Mouse (Mus musculus): Measurements from ENCODE around the gene Rapgef4. TPM values are rescaled to one million over a fixed set of nuclear protein-coding genes. Genes with fewer than 3 reads are reported as not detected.

The Rapgef4 gene
- polyA plus RNA-seq, 1 experiment from 2014 or later: 2.1 TPM

DNA sequence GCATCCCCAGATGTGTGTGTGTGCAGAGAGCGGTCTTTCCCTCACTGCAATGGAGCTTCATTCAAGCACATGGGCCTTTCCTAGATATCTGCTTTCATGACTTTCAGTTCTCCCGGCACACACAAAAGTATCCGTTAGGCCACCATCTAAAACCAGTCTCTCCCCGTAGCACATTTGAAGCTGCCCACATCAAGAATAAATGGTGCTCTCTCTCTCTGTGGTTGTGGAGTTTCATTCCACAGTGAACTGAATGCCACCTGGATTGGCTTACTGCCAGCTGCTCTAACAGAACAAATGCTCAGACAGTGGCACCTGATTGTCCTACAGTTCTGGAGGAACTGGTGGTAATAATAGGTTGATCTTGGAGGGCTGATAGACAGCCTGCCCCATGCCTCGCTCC is 224.8 kb downstream of the Rapgef4 start:
- 92% methylated on average over 5 of the region's 5 CpGs for WGBS
- no peak overlapping the region for H3K27ac ChIP-seq
- H3K4me3 ChIP-seq: no peak overlapping the region
- H3K9me3 ChIP-seq: no peaks in the 10 kb centered on the region
- peaks cover 28% of the 10 kb centered on the region for H3K4me1 ChIP-seq
- no peak for DNase-seq (ENCODE audit: extremely low spot score, low spot score)
- peaks cover 5% of the 10 kb centered on the region; the same call in 1 of the 2 replicates for H3K27me3 ChIP-seq (ENCODE audit: poor library complexity, severe bottlenecking)
- H3K36me3 ChIP-seq (replicated peaks): no peaks in the 10 kb centered on the region

DNA sequence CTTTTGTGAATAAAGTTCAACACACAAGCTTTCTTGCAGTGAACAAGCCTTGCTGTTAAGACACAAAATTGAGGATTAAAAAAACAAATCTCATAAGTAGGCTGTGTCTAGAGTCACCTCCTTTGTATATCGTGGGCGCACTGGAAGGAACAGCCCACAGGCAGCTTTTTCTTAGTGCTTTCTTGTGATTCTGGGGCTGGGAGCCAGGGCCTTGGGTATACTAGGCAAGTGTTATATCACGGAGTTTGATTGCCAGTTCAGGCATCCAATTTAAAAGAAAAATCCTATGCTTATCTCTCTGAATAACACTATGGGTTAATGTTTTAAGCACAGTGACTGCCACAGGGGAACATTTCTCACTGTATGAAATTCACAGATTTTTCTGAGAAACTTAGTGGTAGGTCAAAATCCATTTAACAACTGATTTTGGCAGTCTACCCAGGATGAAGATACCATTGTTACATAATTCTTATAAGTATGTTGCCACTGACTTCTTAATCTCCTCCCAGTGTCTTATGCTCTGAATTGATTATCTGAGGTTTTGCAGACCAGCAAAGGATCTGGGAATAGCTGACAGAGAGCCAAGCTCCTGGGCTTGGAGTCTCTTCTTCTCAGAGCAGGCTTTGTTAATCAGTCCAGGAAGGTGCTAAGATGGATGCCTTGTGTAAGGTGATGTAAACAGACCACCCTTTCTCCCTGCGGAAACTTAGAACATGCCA is 225.6 kb downstream of the Rapgef4 start:
- Histone ChIP-seq H3K27me3 (ENCODE audit: poor library complexity, severe bottlenecking) (peaks cover 5% of the 10 kb centered on the region; the same call in 1 of the 2 replicates), H3K4me3 (no peak overlapping the region), H3K9me3 (no peaks in the 10 kb centered on the region), H3K27ac (no peak overlapping the region), H3K36me3 (replicated peaks) (no peaks in the 10 kb centered on the region), H3K4me1 (peaks cover 20% of the 10 kb centered on the region)
- WGBS: 91% methylated on average over 4 of the region's 4 CpGs
- DNase-seq (ENCODE audit: extremely low spot score, low spot score): no peak

DNA sequence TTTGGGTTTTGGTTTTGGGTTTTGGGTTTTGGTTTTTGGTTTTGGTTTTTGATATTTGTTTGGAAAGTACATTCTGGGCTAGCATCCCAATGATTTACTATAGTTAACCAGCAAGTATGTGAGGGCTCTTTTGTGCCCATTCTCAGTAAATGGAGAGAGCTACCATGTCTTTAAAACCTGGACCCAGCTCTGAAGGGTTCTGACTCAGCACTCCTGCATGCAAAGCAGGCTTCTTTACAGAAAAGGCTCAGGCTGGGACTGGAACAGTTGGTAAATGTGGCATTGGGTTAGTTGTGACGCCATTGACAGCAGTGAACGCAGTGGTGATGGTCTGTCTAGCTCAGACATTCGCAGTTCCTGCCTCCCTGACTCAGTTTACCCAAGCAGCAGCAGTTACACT is 236.3 kb downstream of the Rapgef4 start:
- no peaks in the 10 kb centered on the region for H3K27me3 ChIP-seq (ENCODE audit: poor library complexity, severe bottlenecking)
- WGBS: 81% methylated on average over 3 of the region's 3 CpGs
- DNase-seq (ENCODE audit: extremely low spot score, low spot score): no peak

DNA sequence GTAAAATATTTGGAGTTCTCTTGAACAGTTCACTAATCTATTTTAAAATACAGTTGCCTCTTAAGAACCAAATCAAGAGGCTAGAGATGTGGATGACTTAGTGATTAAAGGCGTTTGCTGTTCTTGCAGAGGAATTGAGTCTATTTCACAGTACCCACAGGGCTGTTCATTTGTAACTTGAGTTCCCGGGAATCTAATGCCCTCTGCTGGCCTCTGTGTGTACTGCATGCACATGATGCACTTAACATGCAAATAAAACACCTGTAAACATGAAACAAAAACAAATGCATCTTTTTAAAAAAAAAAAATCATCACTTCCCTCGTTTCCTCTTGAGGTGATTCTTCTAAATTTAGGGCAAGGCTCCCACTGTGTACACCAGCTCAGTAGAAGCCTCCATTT is 238.9 kb downstream of the Rapgef4 start:
- Histone ChIP-seq H3K27me3 (ENCODE audit: poor library complexity, severe bottlenecking) (no peaks in the 10 kb centered on the region), H3K9me3 (no peaks in the 10 kb centered on the region), H3K36me3 (replicated peaks) (no peaks in the 10 kb centered on the region), H3K4me3 (no peak overlapping the region), H3K4me1 (peaks cover 6% of the 10 kb centered on the region), H3K27ac (no peak overlapping the region)
- DNase-seq (ENCODE audit: extremely low spot score, low spot score): peak; percentile 53
- WGBS: 33% methylated on average over 3 of the region's 3 CpGs

More for the DNA sequence above, 236.3 kb downstream of the Rapgef4 start:
- no peak overlapping the region for H3K4me3 ChIP-seq
- H3K27ac ChIP-seq: no peak overlapping the region
- no peaks in the 10 kb centered on the region for H3K36me3 ChIP-seq (replicated peaks)
- no peaks in the 10 kb centered on the region for H3K9me3 ChIP-seq
- peaks cover 6% of the 10 kb centered on the region for H3K4me1 ChIP-seq

DNA sequence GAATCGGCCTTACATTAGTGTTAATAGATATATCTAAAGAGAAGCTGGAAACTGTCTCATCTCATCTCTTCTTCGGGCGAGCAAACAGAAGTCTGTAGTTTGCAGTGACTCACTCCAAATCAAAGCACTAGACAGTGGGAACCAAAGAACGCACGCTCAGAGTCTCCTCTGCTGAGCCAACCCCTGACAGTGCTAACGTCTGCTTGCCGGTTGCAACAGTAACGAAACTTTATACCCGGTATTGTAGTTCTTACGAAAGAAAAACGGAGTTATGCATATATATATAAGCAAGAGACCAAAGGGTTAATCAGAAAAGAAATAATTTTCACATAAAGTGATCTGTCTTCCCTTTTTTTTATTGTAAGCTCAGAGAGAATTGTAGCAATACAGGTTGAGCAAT is 240.2 kb downstream of the Rapgef4 start:
- WGBS: 91% methylated on average over 11 of the region's 11 CpGs
- Histone ChIP-seq H3K4me3 (no peak overlapping the region), H3K27me3 (ENCODE audit: poor library complexity, severe bottlenecking) (no peaks in the 10 kb centered on the region), H3K36me3 (replicated peaks) (no peaks in the 10 kb centered on the region), H3K27ac (no peak overlapping the region), H3K9me3 (no peaks in the 10 kb centered on the region), H3K4me1 (no peaks in the 10 kb centered on the region)
- DNase-seq (ENCODE audit: extremely low spot score, low spot score): no peak

DNA sequence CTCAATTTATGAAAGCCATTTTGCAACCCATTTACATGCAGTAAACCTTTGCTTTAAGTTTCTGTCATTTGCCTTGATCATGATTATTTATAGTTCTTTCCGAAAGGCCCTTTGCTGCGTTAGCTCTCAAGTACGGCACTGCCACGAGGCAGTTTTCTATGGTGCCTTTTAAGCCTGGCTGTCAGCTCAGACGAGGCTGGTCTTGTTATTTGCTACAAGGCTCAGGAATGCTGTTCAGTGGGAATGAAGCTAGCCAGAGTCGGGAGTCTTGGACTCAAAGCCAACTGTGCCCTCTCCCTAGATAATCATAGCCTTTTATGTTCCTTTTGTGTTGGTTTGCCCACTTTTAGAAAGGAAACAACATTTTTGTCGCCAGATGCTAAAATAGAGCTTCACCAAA is 240.7 kb downstream of the Rapgef4 start:
- 74% methylated on average over 7 of the region's 7 CpGs for WGBS
- H3K36me3 ChIP-seq (replicated peaks): no peaks in the 10 kb centered on the region
- H3K27ac ChIP-seq: no peak overlapping the region
- no peak overlapping the region for H3K4me3 ChIP-seq
- H3K9me3 ChIP-seq: no peaks in the 10 kb centered on the region
- DNase-seq (ENCODE audit: extremely low spot score, low spot score): no peak
- H3K27me3 ChIP-seq (ENCODE audit: poor library complexity, severe bottlenecking): no peaks in the 10 kb centered on the region
- no peaks in the 10 kb centered on the region for H3K4me1 ChIP-seq

DNA sequence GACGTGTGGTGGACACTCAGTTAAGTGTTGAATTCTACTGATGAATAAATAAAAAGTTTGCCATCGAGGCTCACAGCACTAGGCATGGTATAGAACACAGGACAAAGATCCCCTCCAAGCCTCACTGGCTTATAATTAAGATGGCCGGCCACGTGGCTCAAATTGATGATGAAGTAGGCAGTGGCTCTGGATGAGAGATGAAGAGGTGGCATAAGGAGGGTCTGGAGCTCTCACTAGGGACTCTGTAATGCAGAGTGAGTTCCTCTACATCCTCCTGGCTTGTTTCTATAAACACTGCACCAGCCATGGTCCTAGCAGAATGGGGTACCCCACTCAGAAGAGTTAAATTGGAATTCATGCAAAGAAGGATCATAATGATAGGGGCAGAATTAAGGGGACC is 241.2 kb downstream of the Rapgef4 start:
- no peak for DNase-seq (ENCODE audit: extremely low spot score, low spot score)
- H3K4me1 ChIP-seq: no peaks in the 10 kb centered on the region
- no peaks in the 10 kb centered on the region for H3K9me3 ChIP-seq
- no peak overlapping the region for H3K4me3 ChIP-seq
- H3K36me3 ChIP-seq (replicated peaks): no peaks in the 10 kb centered on the region
- H3K27me3 ChIP-seq (ENCODE audit: poor library complexity, severe bottlenecking): no peaks in the 10 kb centered on the region
- 85% methylated on average over 4 of the region's 4 CpGs for WGBS
- H3K27ac ChIP-seq: no peak overlapping the region

DNA sequence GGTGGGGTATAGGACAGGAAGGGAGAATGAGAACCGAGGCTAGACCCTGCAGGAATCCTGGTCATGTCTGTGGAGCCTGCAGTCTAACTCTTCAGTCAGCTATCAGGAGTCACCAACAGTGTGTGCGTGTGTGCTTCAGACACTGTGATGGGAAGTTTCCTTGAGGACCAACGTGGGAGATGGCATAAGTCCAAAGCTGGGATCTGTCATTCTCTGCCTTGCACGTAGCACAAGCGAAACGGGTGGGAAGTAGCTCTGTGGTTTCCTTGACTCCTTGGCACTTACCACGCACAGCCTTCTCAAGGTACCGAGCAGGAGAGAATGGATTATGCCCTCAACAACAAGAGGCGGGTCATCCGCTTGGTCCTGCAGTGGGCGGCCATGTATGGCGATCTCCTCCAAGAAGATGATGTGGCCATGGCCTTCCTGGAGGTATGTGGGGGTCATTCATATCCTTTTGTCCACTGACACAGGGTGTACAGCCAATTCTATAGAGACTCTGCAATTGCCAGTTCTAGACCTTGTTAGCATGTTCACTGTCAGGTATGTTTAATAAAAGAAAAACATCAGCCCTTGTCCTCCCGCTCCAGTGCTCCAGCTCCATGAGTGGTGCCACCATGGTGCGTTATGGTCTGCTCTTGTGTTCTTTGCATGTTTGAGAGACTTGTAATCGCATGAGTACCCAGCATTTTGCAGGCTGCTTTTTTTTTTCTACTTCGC is 241.9 kb downstream of the Rapgef4 start:
- no peaks in the 10 kb centered on the region for H3K4me1 ChIP-seq
- H3K36me3 ChIP-seq (replicated peaks): no peaks in the 10 kb centered on the region
- no peak for DNase-seq (ENCODE audit: extremely low spot score, low spot score)
- no peak overlapping the region for H3K27ac ChIP-seq
- H3K27me3 ChIP-seq (ENCODE audit: poor library complexity, severe bottlenecking): no peaks in the 10 kb centered on the region
- 93% methylated on average over 16 of the region's 16 CpGs for WGBS
- H3K4me3 ChIP-seq: no peak overlapping the region
- H3K9me3 ChIP-seq: no peaks in the 10 kb centered on the region

DNA sequence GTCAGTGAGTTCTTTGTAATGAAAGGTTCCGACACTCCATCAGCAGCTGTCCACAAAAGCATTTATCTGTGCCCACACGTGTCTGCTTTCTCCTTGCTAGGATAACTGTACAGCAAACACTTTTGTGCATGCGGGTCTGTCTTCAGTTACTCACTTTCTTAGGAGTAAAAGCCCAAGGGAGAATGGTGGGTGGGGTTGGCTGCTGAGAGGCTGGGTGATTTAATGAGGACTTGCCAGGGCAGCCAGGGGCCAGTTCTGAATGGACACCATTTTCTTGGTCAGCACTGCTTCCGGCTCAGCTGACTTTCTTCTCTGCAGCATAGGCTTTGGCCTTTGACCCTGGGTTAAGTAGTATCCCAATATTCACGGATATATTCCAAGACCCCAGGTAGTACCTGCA is 242.4 kb downstream of the Rapgef4 start:
- no peaks in the 10 kb centered on the region for H3K4me1 ChIP-seq
- DNase-seq (ENCODE audit: extremely low spot score, low spot score): no peak
- H3K27me3 ChIP-seq (ENCODE audit: poor library complexity, severe bottlenecking): no peaks in the 10 kb centered on the region
- no peaks in the 10 kb centered on the region for H3K9me3 ChIP-seq
- no peak overlapping the region for H3K27ac ChIP-seq
- H3K36me3 ChIP-seq (replicated peaks): no peaks in the 10 kb centered on the region
- no peak overlapping the region for H3K4me3 ChIP-seq
- WGBS: 75% methylated on average over 5 of the region's 5 CpGs

DNA sequence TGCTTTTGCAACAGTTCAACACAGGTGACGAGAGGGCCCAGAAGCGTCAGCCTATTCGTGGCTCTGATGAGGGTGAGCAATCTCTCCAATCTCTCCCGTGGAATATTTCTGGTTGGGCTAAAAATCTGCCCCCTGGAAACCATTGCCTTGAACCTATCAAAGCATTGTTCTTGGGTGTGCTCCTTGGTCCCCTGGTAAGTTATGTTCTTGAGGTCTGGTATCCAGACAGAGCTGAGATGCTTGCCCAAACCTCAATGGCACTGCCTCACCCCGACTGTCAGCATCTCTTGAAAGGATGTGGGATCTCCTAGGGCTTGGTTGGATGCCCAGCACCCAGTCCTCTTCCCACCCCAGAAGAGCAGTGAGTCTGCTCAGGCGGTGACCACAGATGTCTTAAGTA is 245.0 kb downstream of the Rapgef4 start:
- Histone ChIP-seq H3K36me3 (replicated peaks) (no peaks in the 10 kb centered on the region), H3K9me3 (no peaks in the 10 kb centered on the region), H3K27me3 (ENCODE audit: poor library complexity, severe bottlenecking) (no peaks in the 10 kb centered on the region), H3K4me3 (no peak overlapping the region), H3K27ac (no peak overlapping the region), H3K4me1 (no peaks in the 10 kb centered on the region)
- DNase-seq (ENCODE audit: extremely low spot score, low spot score): no peak
- 93% methylated on average over 6 of the region's 6 CpGs for WGBS

DNA sequence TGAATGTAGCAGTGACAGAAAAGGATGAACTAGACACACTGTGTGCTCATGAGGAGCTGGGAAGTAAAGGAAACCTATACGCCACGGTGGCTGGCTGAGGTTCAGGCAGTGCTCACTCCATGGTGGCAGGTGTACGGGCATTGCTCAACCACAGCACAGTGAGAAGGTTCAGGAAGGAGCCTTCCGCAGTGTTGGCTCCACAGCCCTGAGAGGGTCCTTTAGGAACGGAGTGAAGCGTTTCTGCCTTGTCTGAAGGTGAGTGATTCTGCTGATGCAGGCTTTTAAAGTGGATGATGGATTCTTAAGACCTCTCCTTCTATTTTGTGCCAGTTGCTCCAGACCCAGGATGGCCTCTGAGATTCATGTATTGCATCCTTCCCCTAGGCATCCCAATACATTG is 246.4 kb downstream of the Rapgef4 start:
- H3K4me3 ChIP-seq: no peak overlapping the region
- H3K4me1 ChIP-seq: no peaks in the 10 kb centered on the region
- H3K27ac ChIP-seq: no peak overlapping the region
- 95% methylated on average over 6 of the region's 6 CpGs for WGBS
- no peaks in the 10 kb centered on the region for H3K9me3 ChIP-seq
- no peaks in the 10 kb centered on the region for H3K36me3 ChIP-seq (replicated peaks)
- H3K27me3 ChIP-seq (ENCODE audit: poor library complexity, severe bottlenecking): no peaks in the 10 kb centered on the region
- no peak for DNase-seq (ENCODE audit: extremely low spot score, low spot score)

DNA sequence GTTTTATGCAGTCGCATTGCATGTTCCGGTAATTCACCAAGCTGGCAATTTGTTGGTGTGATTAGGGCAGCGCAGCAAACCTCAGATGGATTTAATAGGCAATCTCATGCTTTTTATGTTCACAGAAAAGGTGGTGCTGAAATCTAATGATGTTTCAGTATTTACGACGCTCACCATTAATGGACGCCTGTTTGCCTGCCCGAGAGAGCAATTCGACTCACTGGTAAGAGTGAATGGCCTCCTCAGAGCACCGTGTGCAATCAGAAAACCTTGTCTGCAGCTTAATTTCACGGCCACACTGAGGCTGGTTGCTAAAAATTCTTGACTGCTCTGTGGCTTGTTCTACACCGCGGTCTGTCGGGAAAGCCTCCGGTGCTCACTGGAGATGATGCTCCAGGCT is 247.8 kb downstream of the Rapgef4 start:
- 90% methylated on average over 14 of the region's 14 CpGs for WGBS
- Histone ChIP-seq H3K4me1 (no peaks in the 10 kb centered on the region), H3K27me3 (ENCODE audit: poor library complexity, severe bottlenecking) (no peaks in the 10 kb centered on the region; the same call in 1 of the 2 replicates), H3K4me3 (no peak overlapping the region), H3K9me3 (no peaks in the 10 kb centered on the region), H3K27ac (no peak overlapping the region), H3K36me3 (replicated peaks) (no peaks in the 10 kb centered on the region)
- DNase-seq (ENCODE audit: extremely low spot score, low spot score): no peak

DNA sequence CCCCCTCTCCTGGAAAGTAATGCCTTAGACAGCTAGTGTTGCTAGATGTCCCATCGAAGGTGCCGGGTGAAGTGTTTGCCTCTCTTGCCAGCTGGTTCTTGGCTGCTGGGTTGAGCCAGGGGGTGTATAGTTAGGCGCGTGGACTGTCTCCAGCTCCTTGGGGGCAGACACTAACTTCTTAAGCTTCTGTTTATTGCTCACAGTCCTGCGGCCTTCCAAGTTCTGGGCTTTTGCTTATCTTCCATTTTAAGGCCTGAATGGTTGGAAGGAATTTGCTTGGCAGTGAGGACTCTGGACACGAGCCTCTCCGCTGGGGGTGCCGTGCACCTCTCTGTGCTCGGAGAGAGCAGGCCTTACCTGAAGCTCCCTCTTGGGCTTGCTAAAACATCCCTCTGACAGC is 249.5 kb downstream of the Rapgef4 start:
- WGBS: 91% methylated on average over 9 of the region's 9 CpGs
- no peaks in the 10 kb centered on the region for H3K36me3 ChIP-seq (replicated peaks)
- H3K9me3 ChIP-seq: no peaks in the 10 kb centered on the region
- no peak for DNase-seq (ENCODE audit: extremely low spot score, low spot score)
- H3K4me3 ChIP-seq: no peak overlapping the region
- H3K4me1 ChIP-seq: peaks cover 8% of the 10 kb centered on the region
- H3K27ac ChIP-seq: no peak overlapping the region
- no peaks in the 10 kb centered on the region; the same call in 1 of the 2 replicates for H3K27me3 ChIP-seq (ENCODE audit: poor library complexity, severe bottlenecking)

Data from forebrain, embryonic 10.5 days (tissue).